Mouse (Mus musculus): ENCODE data around the gene Fxr2.
A peak's percentile ranks its signal among the peaks of the same experiment; 100 is the strongest.
"Not testable (repeated sequence)": the region's sequence is repeated elsewhere in the genome, so short reads cannot be mapped to it uniquely, and the experiment has no call there.

Fxr2 gene

GRCm38 (mm10) chr11:69684128-69684745 is 51.4 kb downstream of the Fxr2 start:
- DNase-seq (ENCODE audit: low spot score) = no peak

- no peak for DNase-seq (ENCODE audit: low spot score)
Observed at GRCm38 (mm10) chr11:69684936-69685335, 52.1 kb downstream of the Fxr2 start.

DNA sequence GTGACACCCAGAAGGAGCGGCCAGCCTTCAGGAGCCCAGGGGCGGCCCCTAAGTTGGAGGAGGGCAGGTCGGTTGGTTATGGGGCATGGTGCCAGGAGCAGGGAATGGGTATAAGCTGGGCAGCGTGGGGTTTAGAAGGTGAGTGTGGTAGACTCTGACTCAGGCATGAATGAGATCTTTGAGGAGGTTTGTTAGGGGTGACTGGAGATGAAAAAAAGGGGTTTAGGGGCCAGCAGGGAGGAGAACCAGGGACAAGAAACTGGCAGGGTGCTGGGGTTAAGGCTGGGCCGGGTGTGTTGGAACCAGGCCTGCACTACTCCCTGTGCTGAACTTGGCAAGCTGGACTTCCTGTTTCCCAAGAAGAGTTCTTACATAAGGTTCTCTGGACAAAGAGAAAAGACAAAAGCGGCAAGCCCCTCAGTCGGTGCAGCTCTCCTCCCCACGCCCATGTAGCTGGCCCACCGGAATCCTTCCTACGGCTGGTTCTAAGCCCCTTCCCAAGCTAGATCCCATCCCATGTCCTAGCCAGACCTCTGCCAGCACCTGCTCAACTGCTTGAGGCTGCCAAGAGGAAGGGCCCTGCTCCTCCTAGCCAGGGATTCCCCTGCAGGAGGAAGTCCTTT is 52.8 kb downstream of the Fxr2 start, which contains the start of gene Tnfsf13:
TSS of gene Tnfsf13 (minus strand) at position 259 of the 623 bp plus-strand sequence.
- no peak for DNase-seq (ENCODE audit: low spot score)

DNA sequence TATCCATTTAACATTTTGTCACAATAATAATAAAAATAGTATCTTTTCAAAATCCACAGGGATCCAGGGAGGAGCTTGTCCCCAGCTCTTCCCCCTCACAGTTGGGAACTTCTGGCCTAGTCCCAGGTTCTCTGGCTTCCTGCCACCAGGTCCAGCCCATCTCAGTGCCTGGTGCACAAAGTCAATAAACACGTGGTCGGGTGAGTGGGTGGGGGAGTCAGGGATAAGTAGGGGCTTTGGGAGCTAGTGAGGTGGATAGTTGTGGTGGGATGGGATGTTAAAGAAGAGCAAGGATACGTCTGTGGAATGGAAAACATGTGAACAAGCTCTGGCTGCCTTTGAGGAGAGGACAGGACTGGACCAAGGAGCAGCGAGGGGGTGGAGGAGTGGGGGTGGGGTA is 53.6 kb downstream of the Fxr2 start:
- DNase-seq (ENCODE audit: low spot score) = no peak

DNA sequence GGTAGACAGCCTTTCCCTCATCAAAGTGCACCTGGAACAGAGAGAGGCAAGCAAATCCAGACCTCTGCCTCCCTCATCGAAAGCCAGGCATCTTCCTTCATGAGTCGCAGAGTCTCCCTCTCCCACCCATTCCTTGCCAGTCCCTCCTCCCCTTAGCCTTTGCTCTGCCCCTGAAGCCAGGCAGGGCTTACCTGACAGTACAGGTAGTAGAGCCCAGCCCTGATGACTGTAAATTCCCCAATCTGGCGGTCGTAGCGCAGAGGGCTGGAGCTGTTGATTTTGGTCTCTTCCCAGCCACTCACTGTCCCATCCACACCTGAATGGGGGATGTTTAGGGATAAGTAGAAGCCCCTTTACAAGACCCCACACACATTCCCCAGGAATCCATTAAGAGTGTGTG is 54.3 kb downstream of the Fxr2 start:
- DNase-seq (ENCODE audit: low spot score) = no peak

DNA sequence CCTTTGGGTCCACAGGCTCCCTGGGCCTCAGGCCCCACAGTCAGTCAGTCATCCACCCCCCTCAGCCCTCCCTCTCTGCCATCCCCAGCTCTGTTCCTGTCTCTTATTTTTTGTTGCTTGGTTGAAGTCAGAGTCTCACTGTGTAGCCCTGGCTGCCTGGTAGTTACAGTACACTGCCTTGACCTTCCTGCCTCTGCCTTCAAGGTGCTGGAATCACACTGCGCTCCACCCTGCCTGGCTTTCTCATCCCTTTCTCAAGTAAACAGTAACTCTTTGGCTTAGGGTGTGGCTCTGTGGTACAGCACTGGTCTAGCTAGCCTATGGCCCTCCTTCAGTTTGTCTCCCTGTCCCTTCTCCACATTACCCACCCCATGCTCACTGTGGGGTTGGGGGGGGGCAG is 57.1 kb downstream of the Fxr2 start:
- no peak for DNase-seq (ENCODE audit: low spot score)

GRCm38 (mm10) chr11:69692196-69692811 is 59.5 kb downstream of the Fxr2 start:
- no peak for DNase-seq (ENCODE audit: low spot score)

GRCm38 (mm10) chr11:69692863-69693262 is 60.1 kb downstream of the Fxr2 start:
- peak; percentile 60 for DNase-seq (ENCODE audit: low spot score)

DNA sequence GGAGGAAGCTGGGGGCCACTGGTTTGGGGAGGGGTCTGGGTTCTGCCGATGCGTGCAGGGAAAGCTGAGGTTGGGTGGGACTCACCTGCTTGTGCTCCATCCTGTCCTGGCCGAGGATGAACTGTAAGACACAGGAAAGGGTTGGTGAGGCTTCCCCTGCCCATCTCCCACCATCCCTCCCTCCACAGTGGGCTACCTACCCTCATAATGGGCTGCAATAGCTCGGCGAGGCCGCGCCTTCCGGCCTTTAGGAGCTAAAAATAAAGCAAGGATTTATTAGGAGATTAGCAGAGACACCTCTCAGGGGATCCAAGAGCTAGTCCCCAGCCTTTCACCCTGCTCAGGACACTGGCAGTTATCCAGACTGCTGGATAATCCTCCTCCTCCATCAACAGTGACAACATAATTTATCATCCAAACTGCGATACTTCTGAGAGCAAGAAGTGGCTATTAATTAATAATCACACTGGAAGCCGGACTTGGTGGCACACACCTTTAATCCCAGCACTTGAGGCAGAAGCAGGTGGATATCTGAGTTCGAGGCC is 60.7 kb downstream of the Fxr2 start:
- no peak for DNase-seq (ENCODE audit: low spot score)

DNA sequence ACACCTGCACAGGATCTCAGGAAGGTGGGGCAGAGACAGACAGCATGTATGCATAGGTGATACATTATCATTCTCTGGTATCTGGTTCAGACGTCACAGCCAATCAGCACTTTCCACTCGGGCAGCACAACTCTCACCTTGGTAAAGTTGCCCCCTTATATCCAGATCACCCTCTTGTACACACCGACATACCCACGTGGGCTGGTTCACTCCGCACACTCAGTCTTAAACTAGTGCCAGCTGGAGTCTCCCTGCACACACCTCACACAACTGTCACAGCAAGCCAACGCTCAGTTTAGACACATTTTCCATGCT is 62.2 kb downstream of the Fxr2 start:
- DNase-seq (ENCODE audit: low spot score) = no peak

DNA sequence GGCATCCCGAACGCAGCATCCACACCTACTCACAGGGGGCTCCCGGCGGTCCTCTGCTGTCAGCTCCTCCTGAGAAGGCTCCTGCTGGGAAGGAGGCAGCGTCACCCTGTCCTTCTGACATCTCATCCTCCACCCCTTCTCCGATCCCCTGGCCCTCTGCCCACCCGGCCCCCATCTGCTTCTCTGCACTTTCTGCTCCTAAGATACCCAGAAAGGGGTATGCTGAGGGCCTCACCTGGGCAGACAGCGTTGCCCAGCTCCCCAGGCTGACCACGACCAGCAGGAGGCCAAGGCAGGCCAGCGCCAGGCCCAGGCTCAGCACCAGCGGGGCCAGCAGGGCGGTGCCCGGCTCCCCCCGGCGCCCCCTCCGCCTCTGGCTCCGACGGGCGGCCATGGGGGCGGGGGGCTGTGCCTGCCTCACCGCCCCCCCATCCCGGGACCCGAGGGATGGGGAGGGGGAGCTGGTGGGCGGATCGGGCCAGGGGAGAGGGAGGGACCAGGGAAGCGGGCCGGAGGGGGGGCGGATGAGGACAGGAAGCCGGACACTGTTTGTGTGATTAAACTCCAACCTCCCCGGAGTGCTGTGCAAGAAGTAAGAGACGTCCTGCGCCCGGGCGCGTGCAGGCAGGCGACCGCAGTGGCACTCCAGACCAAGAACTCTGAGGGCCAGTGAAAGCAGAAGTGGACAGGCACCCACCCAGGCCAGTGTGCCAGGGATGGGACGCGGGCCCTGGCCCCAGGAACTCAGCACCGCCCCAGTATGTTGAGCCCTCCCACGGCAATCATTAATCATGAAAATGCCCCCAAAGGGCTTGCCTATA is 62.8 kb downstream of the Fxr2 start, which contains the start of the genes Tnfsf12 and Tnfsfm13:
TSS of gene Tnfsf12 (minus strand) at position 489 of the 821 bp plus-strand sequence.
TSS of gene Tnfsfm13 (minus strand) at position 738 of the 821 bp plus-strand sequence.
- DNase-seq (ENCODE audit: low spot score) = peak; percentile 83

DNA sequence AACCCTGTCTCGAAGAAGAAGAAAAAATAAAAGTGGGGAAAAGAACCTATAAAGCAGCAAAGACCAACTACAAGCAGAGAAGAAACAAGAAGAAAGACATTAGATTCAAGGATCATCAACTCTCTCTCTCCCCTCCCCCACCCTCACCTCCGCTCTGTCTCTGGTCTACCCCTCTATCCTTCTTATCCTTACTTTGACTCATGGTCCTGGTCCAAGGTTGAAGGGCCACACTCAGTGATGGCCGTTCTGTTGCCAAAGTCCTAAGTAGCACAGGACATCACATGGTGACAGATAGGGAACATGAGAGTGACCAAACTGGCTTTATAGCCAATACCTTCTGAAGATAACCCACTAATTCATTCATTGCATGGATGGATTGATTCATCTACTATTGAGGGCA is 64.6 kb downstream of the Fxr2 start:
- no peak for DNase-seq (ENCODE audit: low spot score)

GRCm38 (mm10) chr11:69698574-69698973 is 65.8 kb downstream of the Fxr2 start:
- DNase-seq (ENCODE audit: low spot score) = no peak

- DNase-seq (ENCODE audit: low spot score) = no peak
Observed at GRCm38 (mm10) chr11:69699595-69699994, 66.8 kb downstream of the Fxr2 start.

DNA sequence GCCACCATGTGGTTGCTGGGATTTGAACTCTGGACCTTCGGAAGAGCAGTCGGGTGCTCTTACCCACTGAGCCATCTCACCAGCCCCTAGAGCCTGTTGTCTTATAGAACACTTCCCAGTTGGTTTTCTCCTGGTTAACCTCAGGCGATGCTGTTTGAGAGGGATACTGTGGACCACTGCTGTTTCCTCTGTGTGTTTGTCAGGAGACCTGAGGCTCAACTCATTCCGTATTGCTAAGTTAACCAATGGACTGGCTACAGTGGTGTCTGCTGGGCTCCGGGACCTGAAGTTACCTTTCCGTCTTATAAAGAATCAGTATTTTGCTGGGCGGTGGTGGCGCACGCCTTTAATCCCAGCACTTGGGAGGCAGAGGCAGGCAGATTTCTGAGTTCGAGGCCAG is 70.1 kb downstream of the Fxr2 start:
- DNase-seq (ENCODE audit: low spot score) = not testable (repeated sequence)
